Mouse (Mus musculus): ENCODE data around the gene Vps26c. TPM values are rescaled to one million over a fixed set of nuclear protein-coding genes. Genes with fewer than 3 reads are reported as not detected.
"Not testable (repeated sequence)": the region's sequence is repeated elsewhere in the genome, so short reads cannot be mapped to it uniquely, and the experiment has no call there.

Gene Vps26c
- polyA plus RNA-seq, 1 experiment from 2014 or later: 36.6 TPM

DNA sequence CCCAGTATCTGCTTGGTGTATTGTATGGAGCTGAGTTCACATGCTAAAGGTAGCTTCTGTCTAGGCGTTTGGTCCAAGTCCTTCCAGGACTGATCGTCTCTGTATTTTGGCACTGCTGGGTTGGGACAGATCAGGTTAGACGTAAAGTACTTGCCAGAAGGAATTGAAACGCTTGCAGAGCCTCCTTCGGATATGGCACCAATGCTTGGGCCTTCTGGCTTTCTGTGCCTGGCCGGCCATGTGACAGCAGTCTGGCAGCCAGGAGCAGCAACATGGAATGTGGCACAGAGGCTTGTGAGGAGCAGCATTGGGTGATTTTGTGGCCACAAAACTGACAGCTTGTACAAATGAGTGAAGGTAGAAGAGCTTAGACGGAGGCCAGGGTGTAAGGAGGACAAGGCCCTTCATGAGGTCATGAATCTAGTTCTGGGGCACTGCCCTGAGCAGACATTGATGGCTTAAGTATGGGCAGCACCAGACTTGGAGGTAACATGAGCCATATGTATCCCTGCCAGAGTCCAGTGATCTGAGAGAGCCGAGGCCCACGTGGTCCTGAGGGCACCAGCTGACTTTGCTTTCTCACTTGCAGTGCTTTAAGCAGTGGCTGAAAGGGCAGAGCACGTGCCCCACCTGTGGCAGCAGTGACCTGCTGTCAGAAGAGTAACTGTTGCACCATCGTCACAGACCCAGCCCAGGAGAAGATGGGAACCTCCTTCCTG is 59.1 kb downstream of the Vps26c start:
- TF ChIP-seq CTCF (IDR thresholded peaks at IDR 0.05; ENCODE audit: low read depth): no peak
- Histone ChIP-seq H3K9ac (ENCODE audit: low read depth, low read length) (no peak overlapping the region), H3K4me3 (ENCODE audit: low read depth, low read length) (no peak overlapping the region), H3K27ac (ENCODE audit: low read depth, low read length) (no peak overlapping the region; the same call in 1 of the 2 replicates), H3K4me2 (replicated peaks; ENCODE audit: low read depth) (no peak overlapping the region), H3K9me3 (ENCODE audit: control insufficient read depth) (no peaks in the 10 kb centered on the region), H3K27me3 (replicated peaks; ENCODE audit: control insufficient read depth, insufficient read depth, low read length) (no peaks in the 10 kb centered on the region), H3K4me1 (replicated peaks; ENCODE audit: control insufficient read depth, insufficient read depth, low read length) (no peaks in the 10 kb centered on the region), H3K36me3 (ENCODE audit: control insufficient read depth, insufficient read depth) (peaks cover 74% of the 10 kb centered on the region)
- no peak for ATAC-seq
- WGBS: 83% methylated on average over 11 of the region's 11 CpGs

- not testable (repeated sequence) for H3K4me3 ChIP-seq (ENCODE audit: low read depth, low read length); H3K9ac ChIP-seq (ENCODE audit: low read depth, low read length); H3K9me3 ChIP-seq (ENCODE audit: control insufficient read depth); H3K27ac ChIP-seq (ENCODE audit: low read depth, low read length); H3K4me1 ChIP-seq (replicated peaks; ENCODE audit: control insufficient read depth, insufficient read depth, low read length); H3K4me2 ChIP-seq (replicated peaks; ENCODE audit: low read depth); ATAC-seq; H3K27me3 ChIP-seq (replicated peaks; ENCODE audit: control insufficient read depth, insufficient read depth, low read length)
- peaks cover 85% of the 10 kb centered on the region for H3K36me3 ChIP-seq (ENCODE audit: control insufficient read depth, insufficient read depth)
- 92% methylated on average over 7 of the region's 7 CpGs for whole genome bisulfite sequencing
These were observed 60.3 kb downstream of the Vps26c start for GRCm38 (mm10) chr16:94466317-94466716.

- Histone ChIP-seq H3K36me3 (ENCODE audit: control insufficient read depth, insufficient read depth) (peaks cover 89% of the 10 kb centered on the region), H3K27ac (ENCODE audit: low read depth, low read length) (no peak overlapping the region), H3K27me3 (replicated peaks; ENCODE audit: control insufficient read depth, insufficient read depth, low read length) (no peaks in the 10 kb centered on the region), H3K9me3 (ENCODE audit: control insufficient read depth) (no peaks in the 10 kb centered on the region), H3K4me2 (replicated peaks; ENCODE audit: low read depth) (no peak overlapping the region), H3K4me1 (replicated peaks; ENCODE audit: control insufficient read depth, insufficient read depth, low read length) (no peaks in the 10 kb centered on the region), H3K9ac (ENCODE audit: low read depth, low read length) (no peak overlapping the region), H3K4me3 (ENCODE audit: low read depth, low read length) (no peak overlapping the region)
- 66% methylated on average over 4 of the region's 4 CpGs for WGBS
- ATAC-seq: no peak
- TF ChIP-seq CTCF (IDR thresholded peaks at IDR 0.05; ENCODE audit: low read depth): no peak
These were observed 60.7 kb downstream of the Vps26c start for GRCm38 (mm10) chr16:94465900-94466299.

GRCm38 (mm10) chr16:94464067-94464466 is 62.6 kb downstream of the Vps26c start:
- H3K4me2 ChIP-seq (replicated peaks; ENCODE audit: low read depth): no peak overlapping the region
- H3K9me3 ChIP-seq (ENCODE audit: control insufficient read depth): no peaks in the 10 kb centered on the region
- ATAC-seq: no peak
- 62% methylated on average over 3 of the region's 3 CpGs for WGBS
- peaks cover 91% of the 10 kb centered on the region for H3K36me3 ChIP-seq (ENCODE audit: control insufficient read depth, insufficient read depth)
- no peak for TF ChIP-seq CTCF (IDR thresholded peaks at IDR 0.05; ENCODE audit: low read depth)
- no peaks in the 10 kb centered on the region for H3K4me1 ChIP-seq (replicated peaks; ENCODE audit: control insufficient read depth, insufficient read depth, low read length)
- no peak overlapping the region for H3K9ac ChIP-seq (ENCODE audit: low read depth, low read length)
- no peaks in the 10 kb centered on the region for H3K27me3 ChIP-seq (replicated peaks; ENCODE audit: control insufficient read depth, insufficient read depth, low read length)
- no peak overlapping the region for H3K4me3 ChIP-seq (ENCODE audit: low read depth, low read length)
- H3K27ac ChIP-seq (ENCODE audit: low read depth, low read length): no peak overlapping the region

GRCm38 (mm10) chr16:94454146-94454545 is 72.5 kb downstream of the Vps26c start:
- 61% methylated on average over 4 of the region's 4 CpGs for WGBS
- no peak overlapping the region for H3K4me3 ChIP-seq (ENCODE audit: low read depth, low read length)
- H3K9me3 ChIP-seq (ENCODE audit: control insufficient read depth): no peaks in the 10 kb centered on the region
- no peak overlapping the region for H3K4me2 ChIP-seq (replicated peaks; ENCODE audit: low read depth)
- no peaks in the 10 kb centered on the region for H3K27me3 ChIP-seq (replicated peaks; ENCODE audit: control insufficient read depth, insufficient read depth, low read length)
- H3K36me3 ChIP-seq (ENCODE audit: control insufficient read depth, insufficient read depth): peaks cover 43% of the 10 kb centered on the region
- ATAC-seq: no peak
- TF ChIP-seq CTCF (IDR thresholded peaks at IDR 0.05; ENCODE audit: low read depth): no peak
- no peak overlapping the region for H3K27ac ChIP-seq (ENCODE audit: low read depth, low read length)
- no peaks in the 10 kb centered on the region; the same call in 1 of the 2 replicates for H3K4me1 ChIP-seq (replicated peaks; ENCODE audit: control insufficient read depth, insufficient read depth, low read length)
- H3K9ac ChIP-seq (ENCODE audit: low read depth, low read length): no peak overlapping the region

DNA sequence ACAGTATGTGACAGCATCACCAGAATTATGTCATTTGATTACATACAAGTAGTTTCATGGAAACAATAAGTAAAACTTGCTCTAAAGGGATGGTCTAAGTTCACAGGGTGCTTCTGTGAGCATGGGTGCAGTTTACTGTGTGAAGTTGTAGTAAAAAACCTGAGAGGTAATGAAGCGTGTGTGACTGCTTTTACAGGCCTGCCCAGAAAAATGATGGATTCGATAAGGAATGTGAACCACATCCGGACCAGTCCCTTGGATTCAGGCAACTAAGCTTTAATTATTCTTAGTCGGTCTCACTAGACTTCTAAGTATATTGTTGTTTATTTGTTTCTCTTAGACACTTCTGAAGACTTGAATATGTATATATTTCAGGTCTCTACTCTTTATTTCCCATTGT is 73.9 kb downstream of the Vps26c start:
- no peak overlapping the region for H3K4me3 ChIP-seq (ENCODE audit: low read depth, low read length)
- H3K27me3 ChIP-seq (replicated peaks; ENCODE audit: control insufficient read depth, insufficient read depth, low read length): no peaks in the 10 kb centered on the region
- WGBS: 76% methylated on average over 4 of the region's 4 CpGs
- H3K9ac ChIP-seq (ENCODE audit: low read depth, low read length): no peak overlapping the region
- no peak for TF ChIP-seq CTCF (IDR thresholded peaks at IDR 0.05; ENCODE audit: low read depth)
- H3K27ac ChIP-seq (ENCODE audit: low read depth, low read length): peak overlapping the region; percentile 79; the same call in 1 of the 2 replicates
- no peaks in the 10 kb centered on the region for H3K9me3 ChIP-seq (ENCODE audit: control insufficient read depth)
- ATAC-seq: no peak
- peaks cover 33% of the 10 kb centered on the region for H3K36me3 ChIP-seq (ENCODE audit: control insufficient read depth, insufficient read depth)
- H3K4me1 ChIP-seq (replicated peaks; ENCODE audit: control insufficient read depth, insufficient read depth, low read length): no peaks in the 10 kb centered on the region; the same call in 1 of the 2 replicates
- H3K4me2 ChIP-seq (replicated peaks; ENCODE audit: low read depth): no peak overlapping the region

All from intestine, postnatal 0 days (tissue).